Mouse (Mus musculus) embryonic facial prominence, embryonic 15.5 days (tissue): Measurements from ENCODE around the gene Pepd. TPM values are rescaled to one million over a fixed set of nuclear protein-coding genes. Genes with fewer than 3 reads are reported as not detected.

ENCODE experiments used
- ATAC-seq: fragments of 200-750 bp; cut with Nextera tagmentation; 2 replicates; pipeline ENCODE4 v1.8.0; 2017; ENCODE audit warnings: low read depth, moderate TSS enrichment; ENCODE audit not compliant: insufficient number of reproducible peaks, low FRiP score, low TSS enrichment
- H3K27ac ChIP-seq: fragments of 300-500 bp; sonication (generic); replicated peaks from 2 replicates; pipeline ENCODE4 v1.5.1; 2015; ENCODE audit warnings: mild to moderate bottlenecking, inconsistent platforms
- H3K27me3 ChIP-seq: fragments of 300-500 bp; sonication (generic); 2 replicates; pipeline ENCODE4 v1.6.1; 2015; ENCODE audit warnings: inconsistent platforms
- H3K36me3 ChIP-seq: fragments of 300-500 bp; sonication (generic); 2 replicates; pipeline ENCODE4 v1.6.1; 2015; ENCODE audit warnings: mild to moderate bottlenecking, inconsistent platforms
- H3K4me1 ChIP-seq: fragments of 300-500 bp; sonication (generic); 2 replicates; pipeline ENCODE4 v1.6.1; 2015; ENCODE audit warnings: inconsistent platforms
- H3K4me2 ChIP-seq: fragments of 300-500 bp; sonication (generic); replicated peaks from 2 replicates; pipeline ENCODE4 v1.6.1; 2015; ENCODE audit warnings: mild to moderate bottlenecking, inconsistent platforms
- H3K4me3 ChIP-seq: fragments of 300-500 bp; sonication (generic); replicated peaks from 2 replicates; pipeline ENCODE4 v1.5.1; 2015; ENCODE audit warnings: mild to moderate bottlenecking, inconsistent platforms
- H3K9ac ChIP-seq: fragments of 300-500 bp; sonication (generic); 2 replicates; pipeline ENCODE4 v1.6.1; 2015; ENCODE audit warnings: inconsistent platforms
- H3K9me3 ChIP-seq: fragments of 300-500 bp; sonication (generic); replicated peaks from 2 replicates; pipeline ENCODE4 v1.6.1; 2016; ENCODE audit warnings: inconsistent platforms
- WGBS: fragments of 180-500 bp; shearing (Covaris S2); methylation state at CpG from one replicate; pipeline ENCODE4 v1.1.7; 2015; 5-methylcytosine and 5-hydroxymethylcytosine counted together
- microRNA-seq: library from miRNA; unstranded; fragments of <30 nt; microRNA quantifications from one replicate; pipeline ENCODE4, GENCODE M21; 2016; ENCODE audit warnings: borderline number of aligned reads
- polyA plus RNA-seq: library from polyadenylated mRNA; unstranded; fragments of >200 nt; fragmentation: Nextera tagmentation; extraction: Ambion mirVana; gene quantifications from 2 replicates; pipeline ENCODE4 v1.2.1, GENCODE M21; 2015

Pepd gene
- polyA plus RNA-seq, 1 experiment from 2014 or later: 76.9 TPM

GRCm38 (mm10) chr7:35090550-35090949 is 178.4 kb downstream of the Pepd start:
- no peak for ATAC-seq
- no peak overlapping the region for H3K9ac ChIP-seq
- H3K27ac ChIP-seq: no peak overlapping the region
- no peaks in the 10 kb centered on the region for H3K9me3 ChIP-seq
- H3K4me1 ChIP-seq: peaks cover 21% of the 10 kb centered on the region
- H3K27me3 ChIP-seq: no peaks in the 10 kb centered on the region
- no peak overlapping the region for H3K4me3 ChIP-seq
- no peak overlapping the region for H3K4me2 ChIP-seq
- 76% methylated on average over 5 of the region's 5 CpGs for WGBS
- H3K36me3 ChIP-seq: no peaks in the 10 kb centered on the region

Small RNA genes lying within 50 kb of the gene (microRNA-seq; reads per million reads assigned to microRNA genes)
- gene Gm25033: not detected

Other genes starting within 250 kb of the Pepd start
- gene Chst8, start 99.7 kb upstream of the Pepd start, polyA plus RNA-seq: 2.7 and 4.2 TPM in 2 replicates
- 51.4 and 57.6 TPM in 2 replicates for gene Cebpg, start 144.2 kb downstream of the Pepd start, polyA plus RNA-seq
- gene Cebpa, start 206.9 kb downstream of the Pepd start, polyA plus RNA-seq: 16.6 and 18.7 TPM in 2 replicates